Mouse (Mus musculus): ENCODE results near the gene Nprl3. TPM values are rescaled to one million over a fixed set of nuclear protein-coding genes. Genes with fewer than 3 reads are reported as not detected.
"Not testable (repeated sequence)": the region's sequence is repeated elsewhere in the genome, so short reads cannot be mapped to it uniquely, and the experiment has no call there.

Gene Nprl3
- polyA plus RNA-seq, 1 experiment from 2014 or later, result 33.6 TPM

DNA sequence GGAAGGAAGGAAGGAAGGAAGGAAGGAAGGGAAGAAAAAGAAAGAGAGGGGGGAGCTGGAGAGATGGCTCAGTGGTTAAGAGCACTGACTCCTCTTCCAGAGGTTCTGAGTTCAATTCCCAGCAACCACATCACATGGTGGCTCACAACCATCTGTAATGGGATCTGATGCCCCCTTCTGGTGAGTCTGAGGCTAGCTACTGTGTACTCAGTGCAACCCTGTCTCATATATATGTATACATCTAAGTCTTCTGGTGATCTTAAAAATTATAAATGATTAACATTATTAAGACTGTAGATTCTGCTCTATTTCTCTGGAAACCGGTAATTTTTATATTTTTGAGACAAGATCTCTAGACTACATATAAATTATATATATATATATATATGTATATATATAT, 66.5 kb downstream of the Nprl3 start:
- H3K27ac ChIP-seq (ENCODE audit: low read length); ATAC-seq; H3K27me3 ChIP-seq (replicated peaks; ENCODE audit: insufficient read depth, low read length); H3K4me2 ChIP-seq (replicated peaks; ENCODE audit: low read depth, low read length); H3K36me3 ChIP-seq (ENCODE audit: insufficient read depth, low read length); H3K4me3 ChIP-seq (ENCODE audit: low read depth, low read length); H3K9ac ChIP-seq (replicated peaks; ENCODE audit: low read depth); H3K4me1 ChIP-seq (ENCODE audit: insufficient read depth, low read depth, low read length); H3K9me3 ChIP-seq (ENCODE audit: low read length); DNase-seq (ENCODE audit: low spot score): not testable (repeated sequence)
- peak; percentile 32 for TF ChIP-seq CTCF (IDR thresholded peaks at IDR 0.05)
- WGBS, result 59% methylated on average over 1 of the region's 1 CpGs

- DNase-seq (ENCODE audit: low spot score) (no peak), ATAC-seq (no peak)
- TF ChIP-seq CTCF (IDR thresholded peaks at IDR 0.05), result no peak
- TF ChIP-seq EP300 (IDR thresholded peaks at IDR 0.05), result no peak
- H3K4me2 ChIP-seq (replicated peaks; ENCODE audit: low read depth, low read length), result no peak within 1 kb of the TSS
- H3K36me3 ChIP-seq (ENCODE audit: insufficient read depth, low read length), result no peaks in the 10 kb centered on the region
- H3K27ac ChIP-seq (ENCODE audit: low read length), result no peak within 1 kb of the TSS
- 60% methylated on average over 10 of the region's 10 CpGs for WGBS
- no peak within 1 kb of the TSS for H3K9ac ChIP-seq (replicated peaks; ENCODE audit: low read depth)
- H3K27me3 ChIP-seq (replicated peaks; ENCODE audit: insufficient read depth, low read length), result no peaks in the 10 kb centered on the region
- H3K4me1 ChIP-seq (ENCODE audit: insufficient read depth, low read depth, low read length), result no peaks in the 10 kb centered on the region
- H3K9me3 ChIP-seq (ENCODE audit: low read length), result no peaks in the 10 kb centered on the region
- no peak within 1 kb of the TSS for H3K4me3 ChIP-seq (ENCODE audit: low read depth, low read length)
These were observed 67.4 kb downstream of the Nprl3 start, which contains the start of gene Il9r for GRCm38 (mm10) chr11:32200075-32200601. Gene Il9r (minus strand): TSS chr11:32200279.

DNA sequence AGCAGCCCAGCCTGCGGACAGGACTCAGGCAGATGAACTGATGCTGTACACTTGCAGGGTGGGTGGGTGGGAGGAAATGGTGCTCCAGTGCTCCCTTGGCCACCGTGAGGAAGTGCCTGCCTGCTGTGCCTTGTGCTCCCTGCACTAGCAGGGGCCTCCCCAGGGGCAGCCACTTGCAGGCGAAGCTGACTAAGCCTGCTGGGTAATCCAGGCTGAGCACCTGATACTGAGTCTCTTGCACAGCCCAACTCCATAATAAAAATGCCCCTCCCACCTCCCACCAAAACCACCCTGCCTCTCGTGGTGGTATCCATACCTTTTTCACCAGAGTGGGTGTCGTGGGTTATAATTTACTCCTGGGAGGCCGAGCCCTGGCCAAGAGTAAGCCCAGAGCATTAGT, 68.3 kb downstream of the Nprl3 start:
- H3K36me3 ChIP-seq (ENCODE audit: insufficient read depth, low read length), result no peaks in the 10 kb centered on the region
- H3K9ac ChIP-seq (replicated peaks; ENCODE audit: low read depth), result no peak overlapping the region
- H3K27ac ChIP-seq (ENCODE audit: low read length), result no peak overlapping the region
- no peaks in the 10 kb centered on the region for H3K4me1 ChIP-seq (ENCODE audit: insufficient read depth, low read depth, low read length)
- DNase-seq (ENCODE audit: low spot score) (no peak), ATAC-seq (no peak)
- 42% methylated on average over 6 of the region's 6 CpGs for WGBS
- no peak overlapping the region for H3K4me3 ChIP-seq (ENCODE audit: low read depth, low read length)
- TF ChIP-seq EP300 (IDR thresholded peaks at IDR 0.05) (no peak), CTCF (IDR thresholded peaks at IDR 0.05) (no peak)
- no peak overlapping the region for H3K4me2 ChIP-seq (replicated peaks; ENCODE audit: low read depth, low read length)
- no peaks in the 10 kb centered on the region for H3K9me3 ChIP-seq (ENCODE audit: low read length)
- H3K27me3 ChIP-seq (replicated peaks; ENCODE audit: insufficient read depth, low read length), result no peaks in the 10 kb centered on the region

DNA sequence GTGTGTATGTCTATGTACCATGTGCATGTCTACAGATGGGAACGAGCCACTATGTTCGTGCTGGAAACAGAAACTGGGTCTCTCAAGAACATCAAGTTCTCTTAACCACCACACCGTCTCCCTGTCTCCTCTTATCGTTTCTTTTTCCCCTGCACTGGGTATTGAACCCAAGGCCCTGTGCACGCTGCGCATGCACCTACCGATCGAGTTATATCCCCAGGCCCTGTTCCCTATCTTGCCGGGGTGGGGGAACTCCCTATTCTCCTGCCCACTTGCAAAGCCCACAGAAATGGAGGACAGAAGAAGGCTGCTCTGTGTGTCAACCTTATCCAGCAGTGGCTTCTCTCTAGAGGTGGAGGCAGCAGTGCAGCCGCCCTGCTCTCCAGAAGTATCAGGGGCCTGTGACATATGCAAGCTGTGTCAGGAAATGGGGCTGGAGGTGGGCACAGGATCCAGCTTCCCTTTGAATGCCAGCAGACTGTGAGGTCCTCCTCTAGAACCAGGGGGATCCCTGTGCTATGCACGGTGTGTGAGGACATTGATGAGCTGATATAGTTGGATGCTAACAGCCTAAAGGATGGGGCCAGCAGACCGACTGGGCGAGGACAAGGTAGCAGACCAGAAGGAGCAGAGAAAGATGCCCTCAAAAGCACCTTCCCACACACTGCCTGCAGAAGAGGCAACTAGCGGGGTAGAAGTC, 69.1 kb downstream of the Nprl3 start:
- Histone ChIP-seq H3K27me3 (replicated peaks; ENCODE audit: insufficient read depth, low read length) (no peaks in the 10 kb centered on the region), H3K4me1 (ENCODE audit: insufficient read depth, low read depth, low read length) (no peaks in the 10 kb centered on the region), H3K4me2 (replicated peaks; ENCODE audit: low read depth, low read length) (no peak overlapping the region), H3K9me3 (ENCODE audit: low read length) (no peaks in the 10 kb centered on the region), H3K4me3 (ENCODE audit: low read depth, low read length) (no peak overlapping the region), H3K27ac (ENCODE audit: low read length) (no peak overlapping the region), H3K9ac (replicated peaks; ENCODE audit: low read depth) (no peak overlapping the region), H3K36me3 (ENCODE audit: insufficient read depth, low read length) (no peaks in the 10 kb centered on the region)
- ATAC-seq (no peak), DNase-seq (ENCODE audit: low spot score) (no peak)
- no peak for TF ChIP-seq EP300 (IDR thresholded peaks at IDR 0.05)
- no peak for TF ChIP-seq CTCF (IDR thresholded peaks at IDR 0.05)
- 69% methylated on average over 14 of the region's 14 CpGs for WGBS

GRCm38 (mm10) chr11:32197766-32198165, 69.7 kb downstream of the Nprl3 start:
- WGBS, result 40% methylated on average over 3 of the region's 3 CpGs
- TF ChIP-seq CTCF (IDR thresholded peaks at IDR 0.05) (no peak), EP300 (IDR thresholded peaks at IDR 0.05) (no peak)
- Histone ChIP-seq H3K4me2 (replicated peaks; ENCODE audit: low read depth, low read length) (no peak overlapping the region), H3K4me1 (ENCODE audit: insufficient read depth, low read depth, low read length) (no peaks in the 10 kb centered on the region), H3K27me3 (replicated peaks; ENCODE audit: insufficient read depth, low read length) (no peaks in the 10 kb centered on the region), H3K36me3 (ENCODE audit: insufficient read depth, low read length) (no peaks in the 10 kb centered on the region), H3K4me3 (ENCODE audit: low read depth, low read length) (no peak overlapping the region), H3K27ac (ENCODE audit: low read length) (no peak overlapping the region), H3K9me3 (ENCODE audit: low read length) (no peaks in the 10 kb centered on the region), H3K9ac (replicated peaks; ENCODE audit: low read depth) (no peak overlapping the region)
- ATAC-seq (no peak), DNase-seq (ENCODE audit: low spot score) (no peak)

DNA sequence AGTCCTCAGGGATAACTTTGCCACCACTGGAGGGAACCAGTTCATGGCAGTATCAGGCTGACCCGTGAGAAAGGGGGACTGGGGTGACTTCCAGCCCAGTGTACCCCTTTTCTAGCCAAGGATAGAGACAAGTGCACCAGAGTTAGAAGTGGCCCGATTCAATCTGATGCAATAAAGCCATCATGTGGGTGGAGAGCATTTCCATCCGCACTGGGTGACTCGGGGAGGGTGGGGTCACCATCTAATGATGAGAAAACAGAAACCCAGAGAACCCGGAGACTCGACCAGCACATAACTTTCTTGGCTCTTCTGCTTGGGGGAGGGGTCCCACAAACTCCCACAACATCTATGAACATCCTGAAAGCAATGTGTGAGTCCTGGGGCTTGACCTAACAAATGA, 70.8 kb downstream of the Nprl3 start:
- no peaks in the 10 kb centered on the region for H3K27me3 ChIP-seq (replicated peaks; ENCODE audit: insufficient read depth, low read length)
- WGBS, result 71% methylated on average over 6 of the region's 6 CpGs
- H3K36me3 ChIP-seq (ENCODE audit: insufficient read depth, low read length), result no peaks in the 10 kb centered on the region
- no peak overlapping the region for H3K4me3 ChIP-seq (ENCODE audit: low read depth, low read length)
- ATAC-seq (no peak), DNase-seq (ENCODE audit: low spot score) (no peak)
- no peak for TF ChIP-seq EP300 (IDR thresholded peaks at IDR 0.05)
- TF ChIP-seq CTCF (IDR thresholded peaks at IDR 0.05), result no peak
- no peak overlapping the region for H3K9ac ChIP-seq (replicated peaks; ENCODE audit: low read depth)
- H3K27ac ChIP-seq (ENCODE audit: low read length), result no peak overlapping the region
- no peaks in the 10 kb centered on the region for H3K4me1 ChIP-seq (ENCODE audit: insufficient read depth, low read depth, low read length)
- H3K9me3 ChIP-seq (ENCODE audit: low read length), result no peaks in the 10 kb centered on the region
- H3K4me2 ChIP-seq (replicated peaks; ENCODE audit: low read depth, low read length), result no peak overlapping the region
